Mouse (Mus musculus): Measurements from ENCODE around the gene Bicdl1. TPM values are rescaled to one million over a fixed set of nuclear protein-coding genes. Genes with fewer than 3 reads are reported as not detected.
A peak's percentile ranks its signal among the peaks of the same experiment; 100 is the strongest.

The Bicdl1 gene
- polyA plus RNA-seq (2012; rRNA removed): 2.1 and 2.2 TPM in 2 replicates
- 0.98 and 1.7 TPM in 2 replicates for polyA plus RNA-seq (2014; fragmentation: Nextera tagmentation; extraction: Ambion mirVana)

GRCm38 (mm10) chr5:115731001-115731731, at the start of gene Bicdl1:
TSS of gene Bicdl1 (minus strand) at chr5:115731621.
- 3% methylated on average over 72 of the region's 83 CpGs for WGBS (ENCODE audit: insufficient replicate concordance)
- no peak within 1 kb of the TSS for H3K9ac ChIP-seq (replicated peaks)
- TF ChIP-seq CTCF (IDR thresholded peaks at IDR 0.05; ENCODE audit: low read depth) (no peak), EP300 (IDR thresholded peaks at IDR 0.05; ENCODE audit: low read depth) (no peak)
- peaks cover 0 to 5% of the 10 kb centered on the region in 2 experiments; a peak in 2 of 4 replicates for H3K4me1 ChIP-seq (replicated peaks; ENCODE audit: control insufficient read depth in 2 of 2, insufficient read depth in 2 of 2, low read length in 1 of 2)
- 0 out of 2 replicates have a peak, but pooled peaks have one; percentile 38 for ATAC-seq (ENCODE audit: insufficient read depth)
- H3K27ac ChIP-seq: no peak within 1 kb of the TSS
- H3K27me3 ChIP-seq (ENCODE audit: control insufficient read depth, insufficient read depth, low read length): peaks cover 44% of the 10 kb centered on the region
- H3K36me3 ChIP-seq (replicated peaks; ENCODE audit: control insufficient read depth, insufficient read depth, low read depth): no peaks in the 10 kb centered on the region
- peak within 1 kb of the TSS; percentile 76 for H3K4me2 ChIP-seq (ENCODE audit: low read depth)
- peak; percentile 28 to 35 (median 31) for DNase-seq (ENCODE audit: low read depth in 3 of 3, low spot score in 3 of 3)
- H3K9me3 ChIP-seq (ENCODE audit: control insufficient read depth, low read length): no peaks in the 10 kb centered on the region
- peak within 1 kb of the TSS; percentile 55 to 58 for H3K4me3 ChIP-seq (ENCODE audit: insufficient read depth in 1 of 2, low read depth in 2 of 2, low read length in 2 of 2)

DNA sequence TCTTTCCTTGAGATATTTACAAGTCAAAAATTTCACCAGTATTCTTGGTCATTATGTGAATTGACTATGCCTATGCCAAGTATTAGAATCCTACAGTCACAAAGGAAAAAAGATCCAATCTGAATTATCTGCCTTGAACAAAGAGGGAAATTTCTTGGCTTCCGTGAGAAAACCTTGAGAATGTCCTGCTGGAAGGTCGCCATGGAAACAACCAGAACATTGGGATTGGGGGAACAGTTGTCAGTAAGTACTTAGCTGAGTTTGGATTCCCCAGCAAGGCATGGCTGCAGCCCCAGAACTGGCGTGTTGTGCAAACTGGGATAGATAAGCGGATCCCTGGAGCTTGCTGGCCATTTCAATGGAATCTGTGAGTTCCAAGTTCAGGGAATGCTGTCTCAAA, 45.5 kb upstream of the Bicdl1 start:
- H3K9me3 ChIP-seq (ENCODE audit: control insufficient read depth, low read length): no peaks in the 10 kb centered on the region
- H3K36me3 ChIP-seq (replicated peaks; ENCODE audit: control insufficient read depth, insufficient read depth, low read depth): no peaks in the 10 kb centered on the region
- H3K27me3 ChIP-seq (ENCODE audit: control insufficient read depth, insufficient read depth, low read length): no peaks in the 10 kb centered on the region
- H3K4me3 ChIP-seq (ENCODE audit: insufficient read depth in 1 of 2, low read depth in 2 of 2, low read length in 2 of 2): no peak overlapping the region
- H3K27ac ChIP-seq: no peak overlapping the region
- no peak for ATAC-seq (ENCODE audit: insufficient read depth)
- H3K4me1 ChIP-seq (replicated peaks; ENCODE audit: control insufficient read depth in 2 of 2, insufficient read depth in 2 of 2, low read length in 1 of 2): no peaks in the 10 kb centered on the region
- whole genome bisulfite sequencing (ENCODE audit: insufficient replicate concordance): 49% methylated on average over 4 of the region's 4 CpGs
- no peak for TF ChIP-seq EP300 (IDR thresholded peaks at IDR 0.05; ENCODE audit: low read depth)
- no peak for TF ChIP-seq CTCF (IDR thresholded peaks at IDR 0.05; ENCODE audit: low read depth)
- no peak for DNase-seq (ENCODE audit: low read depth in 3 of 3, low spot score in 3 of 3)
- no peak overlapping the region for H3K4me2 ChIP-seq (ENCODE audit: low read depth)
- H3K9ac ChIP-seq (replicated peaks): no peak overlapping the region

DNA sequence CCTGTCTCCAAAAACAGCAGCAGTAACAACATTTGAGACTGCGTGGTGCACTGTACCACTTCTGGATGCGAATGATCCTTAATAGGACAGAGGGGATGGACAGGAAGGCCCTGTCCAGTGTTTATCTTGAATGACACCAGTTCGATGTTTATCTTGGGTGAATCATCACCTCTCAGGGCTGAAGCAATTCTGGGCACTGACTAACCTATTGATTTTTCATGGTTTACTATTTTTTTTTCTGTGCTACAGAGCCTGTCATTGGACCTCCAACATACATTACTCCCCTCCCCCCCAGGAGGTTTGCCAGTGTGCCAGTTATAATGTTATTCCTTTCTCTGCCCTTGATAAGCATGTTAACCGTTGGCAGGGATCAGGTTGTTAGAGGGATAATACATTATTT, 43.9 kb upstream of the Bicdl1 start:
- no peaks in the 10 kb centered on the region for H3K9me3 ChIP-seq (ENCODE audit: control insufficient read depth, low read length)
- peak in 2 of 3 experiments; percentile 9 to 12 for DNase-seq (ENCODE audit: low read depth in 3 of 3, low spot score in 3 of 3)
- no peak overlapping the region for H3K9ac ChIP-seq (replicated peaks)
- H3K27me3 ChIP-seq (ENCODE audit: control insufficient read depth, insufficient read depth, low read length): no peaks in the 10 kb centered on the region
- 47% methylated on average over 4 of the region's 4 CpGs for WGBS (ENCODE audit: insufficient replicate concordance)
- H3K27ac ChIP-seq: no peak overlapping the region
- H3K4me1 ChIP-seq (replicated peaks; ENCODE audit: control insufficient read depth in 2 of 2, insufficient read depth in 2 of 2, low read length in 1 of 2): no peaks in the 10 kb centered on the region
- ATAC-seq (ENCODE audit: insufficient read depth): 0 out of 2 replicates have a peak, but pooled peaks have one; percentile 50
- no peaks in the 10 kb centered on the region for H3K36me3 ChIP-seq (replicated peaks; ENCODE audit: control insufficient read depth, insufficient read depth, low read depth)
- no peak overlapping the region for H3K4me3 ChIP-seq (ENCODE audit: insufficient read depth in 1 of 2, low read depth in 2 of 2, low read length in 2 of 2)
- TF ChIP-seq EP300 (IDR thresholded peaks at IDR 0.05; ENCODE audit: low read depth) (no peak), CTCF (IDR thresholded peaks at IDR 0.05; ENCODE audit: low read depth) (no peak)
- H3K4me2 ChIP-seq (ENCODE audit: low read depth): peak overlapping the region; percentile 22; the same call in 1 of the 2 replicates

DNA sequence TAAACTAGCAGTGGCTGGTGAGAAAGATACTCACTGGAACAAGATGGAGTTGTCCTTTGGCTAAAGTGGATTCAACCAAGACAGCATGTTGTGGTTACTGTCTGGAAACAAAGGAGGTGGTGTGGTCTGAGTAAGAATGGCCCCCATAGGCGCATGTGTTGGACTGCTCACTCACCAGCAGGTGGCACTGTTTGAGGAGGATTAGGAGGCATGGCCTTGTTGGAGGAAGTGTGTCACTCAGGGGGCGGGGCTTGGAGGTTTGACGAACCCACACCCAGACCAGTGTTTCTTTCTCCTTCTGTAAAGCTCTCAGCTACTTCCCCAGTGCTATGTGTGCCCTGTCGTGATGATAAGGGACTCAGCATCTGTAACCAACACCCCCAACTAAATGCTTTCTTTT, 38.6 kb upstream of the Bicdl1 start:
- H3K36me3 ChIP-seq (replicated peaks; ENCODE audit: control insufficient read depth, insufficient read depth, low read depth): no peaks in the 10 kb centered on the region
- ATAC-seq (ENCODE audit: insufficient read depth) (no peak), DNase-seq (ENCODE audit: low read depth in 3 of 3, low spot score in 3 of 3) (no peak)
- H3K27ac ChIP-seq: no peak overlapping the region
- H3K4me3 ChIP-seq (ENCODE audit: insufficient read depth in 1 of 2, low read depth in 2 of 2, low read length in 2 of 2): no peak overlapping the region
- no peak overlapping the region for H3K9ac ChIP-seq (replicated peaks)
- no peak for TF ChIP-seq EP300 (IDR thresholded peaks at IDR 0.05; ENCODE audit: low read depth)
- TF ChIP-seq CTCF (IDR thresholded peaks at IDR 0.05; ENCODE audit: low read depth): peak; percentile 46
- no peaks in the 10 kb centered on the region for H3K4me1 ChIP-seq (replicated peaks; ENCODE audit: control insufficient read depth in 2 of 2, insufficient read depth in 2 of 2, low read length in 1 of 2)
- peaks cover 3% of the 10 kb centered on the region; the same call in 1 of the 2 replicates for H3K9me3 ChIP-seq (ENCODE audit: control insufficient read depth, low read length)
- H3K27me3 ChIP-seq (ENCODE audit: control insufficient read depth, insufficient read depth, low read length): no peaks in the 10 kb centered on the region
- 61% methylated on average over 4 of the region's 4 CpGs for whole genome bisulfite sequencing (ENCODE audit: insufficient replicate concordance)
- no peak overlapping the region for H3K4me2 ChIP-seq (ENCODE audit: low read depth)

GRCm38 (mm10) chr5:115769116-115769515, 37.7 kb upstream of the Bicdl1 start:
- no peak for TF ChIP-seq EP300 (IDR thresholded peaks at IDR 0.05; ENCODE audit: low read depth)
- TF ChIP-seq CTCF (IDR thresholded peaks at IDR 0.05; ENCODE audit: low read depth): no peak
- no peak overlapping the region for H3K9ac ChIP-seq (replicated peaks)
- H3K27me3 ChIP-seq (ENCODE audit: control insufficient read depth, insufficient read depth, low read length): no peaks in the 10 kb centered on the region
- no peak overlapping the region for H3K4me2 ChIP-seq (ENCODE audit: low read depth)
- DNase-seq (ENCODE audit: low read depth in 3 of 3, low spot score in 3 of 3) (no peak), ATAC-seq (ENCODE audit: insufficient read depth) (no peak)
- peaks cover 3% of the 10 kb centered on the region; the same call in 1 of the 2 replicates for H3K9me3 ChIP-seq (ENCODE audit: control insufficient read depth, low read length)
- H3K27ac ChIP-seq: no peak overlapping the region
- no peak overlapping the region for H3K4me3 ChIP-seq (ENCODE audit: insufficient read depth in 1 of 2, low read depth in 2 of 2, low read length in 2 of 2)
- WGBS (ENCODE audit: insufficient replicate concordance): 69% methylated on average over 4 of the region's 4 CpGs
- H3K4me1 ChIP-seq (replicated peaks; ENCODE audit: control insufficient read depth in 2 of 2, insufficient read depth in 2 of 2, low read length in 1 of 2): no peaks in the 10 kb centered on the region
- H3K36me3 ChIP-seq (replicated peaks; ENCODE audit: control insufficient read depth, insufficient read depth, low read depth): no peaks in the 10 kb centered on the region

All from liver, embryonic 14.5 days (tissue).